Mouse (Mus musculus): Measurements from ENCODE around the gene Mxra7.

DNA sequence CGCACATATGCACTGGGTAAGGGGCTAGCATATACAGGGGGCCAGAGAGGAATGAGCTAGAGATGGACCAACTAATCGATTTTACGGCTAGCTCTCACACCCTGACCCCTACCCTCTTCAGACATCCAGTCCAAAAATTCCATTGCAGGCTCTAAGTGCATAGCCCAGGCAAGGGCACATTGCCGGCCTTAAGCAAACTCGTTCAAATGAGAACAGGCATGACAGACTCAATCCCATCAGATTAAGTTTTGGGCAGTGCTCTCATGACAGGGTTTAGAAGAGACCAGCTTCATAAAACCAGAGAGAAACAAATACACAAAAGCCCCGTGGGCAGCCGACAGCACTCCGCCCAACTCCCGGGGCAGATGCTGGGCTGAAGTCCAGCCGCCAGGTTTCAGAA is 5.6 kb downstream of the Mxra7 start:
- TF ChIP-seq CTCF (conservative IDR thresholded peaks at IDR 0.05; ENCODE audit: low read length) (no peak), NANOG (IDR thresholded peaks at IDR 0.05; ENCODE audit: borderline replicate concordance, low read length) (no peak), POU5F1 (IDR thresholded peaks at IDR 0.05; ENCODE audit: borderline replicate concordance, low read length) (no peak)
